Mouse (Mus musculus) bone marrow, adult 2 months (tissue): ENCODE data around the gene Nemp2.

ENCODE experiments used
- CTCF ChIP-seq: fragments of 200-500 bp; IDR thresholded peaks from 2 replicates; pipeline ENCODE4 v1.5.1; 2011; ENCODE audit warnings: low read length, control low read depth; ENCODE audit not compliant: control insufficient read depth, insufficient read depth
- POLR2A ChIP-seq: fragments of 200-500 bp; IDR thresholded peaks from 2 replicates; pipeline ENCODE4 v1.6.1; 2011; ENCODE audit warnings: low read depth, mild to moderate bottlenecking, control low read depth, low read length, borderline replicate concordance; ENCODE audit not compliant: control insufficient read depth

DNA sequence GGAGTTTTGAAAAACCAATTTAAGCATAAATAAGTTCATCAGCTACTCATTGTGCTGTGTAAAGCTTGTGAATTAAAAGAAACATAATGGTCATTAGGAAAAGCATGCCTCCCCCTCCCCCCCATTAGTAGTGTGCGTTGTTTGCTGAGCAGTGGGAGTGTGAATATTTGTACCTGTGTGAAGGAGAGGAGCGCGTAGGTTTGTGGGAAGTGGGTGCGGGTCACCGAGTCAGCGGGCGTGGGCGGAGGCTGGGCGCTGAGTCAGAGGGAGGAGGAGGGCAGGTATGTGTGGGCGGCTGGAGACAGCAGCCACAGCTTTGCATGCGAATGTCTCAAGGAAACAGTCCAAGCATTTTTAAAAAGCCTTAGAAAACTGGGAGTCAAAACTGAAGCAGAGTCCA, 32.7 kb upstream of the Nemp2 start:
- no peak for TF ChIP-seq CTCF
- no peak for TF ChIP-seq POLR2A
